Mouse (Mus musculus) heart, embryonic 12.5 days (tissue): ENCODE data around the gene Plcb1. TPM values are rescaled to one million over a fixed set of nuclear protein-coding genes. Genes with fewer than 3 reads are reported as not detected.

Experiments
- ATAC-seq: fragments of 200-750 bp; cut with Nextera tagmentation; 2 replicates; pipeline ENCODE4 v1.8.0; 2017; ENCODE audit warnings: moderate TSS enrichment, moderate library complexity; ENCODE audit not compliant: insufficient number of reproducible peaks, low FRiP score
- H3K27ac ChIP-seq: fragments of 300-500 bp; sonication (generic); 2 replicates; pipeline ENCODE4 v1.5.1; 2016; ENCODE audit warnings: mild to moderate bottlenecking, moderate library complexity; ENCODE audit not compliant: poor library complexity, severe bottlenecking
- H3K27me3 ChIP-seq: fragments of 300-500 bp; sonication (generic); replicated peaks from 2 replicates; pipeline ENCODE4 v1.6.1; 2016; ENCODE audit warnings: mild to moderate bottlenecking, moderate library complexity
- H3K36me3 ChIP-seq: fragments of 300-500 bp; sonication (generic); 2 replicates; pipeline ENCODE4 v1.6.1; 2016; ENCODE audit warnings: mild to moderate bottlenecking, moderate library complexity
- H3K4me1 ChIP-seq: fragments of 300-500 bp; sonication (generic); replicated peaks from 2 replicates; pipeline ENCODE4 v1.6.1; 2016; ENCODE audit warnings: mild to moderate bottlenecking
- H3K4me2 ChIP-seq: fragments of 300-500 bp; sonication (generic); 2 replicates; pipeline ENCODE4 v1.6.1; 2016; ENCODE audit warnings: mild to moderate bottlenecking, moderate library complexity
- H3K4me3 ChIP-seq: fragments of 300-500 bp; sonication (generic); 2 replicates; pipeline ENCODE4 v1.5.1; 2016; ENCODE audit warnings: mild to moderate bottlenecking
- H3K9ac ChIP-seq: fragments of 300-500 bp; sonication (generic); 2 replicates; pipeline ENCODE4 v1.6.1; 2016; ENCODE audit warnings: mild to moderate bottlenecking, moderate library complexity
- H3K9me3 ChIP-seq: fragments of 300-500 bp; sonication (generic); replicated peaks from 2 replicates; pipeline ENCODE4 v1.6.1; 2016; ENCODE audit warnings: mild to moderate bottlenecking, moderate library complexity
- WGBS: fragments of 180-500 bp; shearing (Covaris S2); methylation state at CpG from one replicate; pipeline ENCODE4 v1.1.7; 2016; 5-methylcytosine and 5-hydroxymethylcytosine counted together
- polyA plus RNA-seq: library from polyadenylated mRNA; unstranded; fragments of >200 nt; fragmentation: Nextera tagmentation; extraction: Ambion mirVana; gene quantifications from 2 replicates; pipeline ENCODE4 v1.2.1, GENCODE M21; 2016

Gene Plcb1
- polyA plus RNA-seq, 1 experiment from 2014 or later, result 6.1 TPM

- Histone ChIP-seq H3K4me3 (no peak overlapping the region), H3K9ac (no peak overlapping the region), H3K27ac (0 out of 2 replicates have a peak overlapping the region, but pooled peaks have one; percentile 54), H3K4me1 (peaks cover 11% of the 10 kb centered on the region; the same call in 1 of the 2 replicates), H3K4me2 (0 out of 2 replicates have a peak overlapping the region, but pooled peaks have one; percentile 11), H3K27me3 (no peaks in the 10 kb centered on the region), H3K36me3 (no peaks in the 10 kb centered on the region), H3K9me3 (no peaks in the 10 kb centered on the region)
- 58% methylated on average over 5 of the region's 5 CpGs for WGBS
- ATAC-seq, result no peak
Measured at GRCm38 (mm10) chr2:135029288-135029687, 243.4 kb downstream of the Plcb1 start.

GRCm38 (mm10) chr2:135029700-135030099, 243.8 kb downstream of the Plcb1 start:
- no peak overlapping the region for H3K4me3 ChIP-seq
- peak overlapping the region; percentile 54; the same call in 1 of the 2 replicates for H3K27ac ChIP-seq
- H3K4me1 ChIP-seq, result peaks cover 11% of the 10 kb centered on the region; the same call in 1 of the 2 replicates
- ATAC-seq, result peak; percentile 33; the same call in 1 of the 2 replicates
- no peak overlapping the region for H3K9ac ChIP-seq
- H3K27me3 ChIP-seq, result no peaks in the 10 kb centered on the region
- 32% methylated on average over 6 of the region's 6 CpGs for whole genome bisulfite sequencing
- peak overlapping the region; percentile 11; the same call in 1 of the 2 replicates for H3K4me2 ChIP-seq
- H3K36me3 ChIP-seq, result no peaks in the 10 kb centered on the region
- no peaks in the 10 kb centered on the region for H3K9me3 ChIP-seq

DNA sequence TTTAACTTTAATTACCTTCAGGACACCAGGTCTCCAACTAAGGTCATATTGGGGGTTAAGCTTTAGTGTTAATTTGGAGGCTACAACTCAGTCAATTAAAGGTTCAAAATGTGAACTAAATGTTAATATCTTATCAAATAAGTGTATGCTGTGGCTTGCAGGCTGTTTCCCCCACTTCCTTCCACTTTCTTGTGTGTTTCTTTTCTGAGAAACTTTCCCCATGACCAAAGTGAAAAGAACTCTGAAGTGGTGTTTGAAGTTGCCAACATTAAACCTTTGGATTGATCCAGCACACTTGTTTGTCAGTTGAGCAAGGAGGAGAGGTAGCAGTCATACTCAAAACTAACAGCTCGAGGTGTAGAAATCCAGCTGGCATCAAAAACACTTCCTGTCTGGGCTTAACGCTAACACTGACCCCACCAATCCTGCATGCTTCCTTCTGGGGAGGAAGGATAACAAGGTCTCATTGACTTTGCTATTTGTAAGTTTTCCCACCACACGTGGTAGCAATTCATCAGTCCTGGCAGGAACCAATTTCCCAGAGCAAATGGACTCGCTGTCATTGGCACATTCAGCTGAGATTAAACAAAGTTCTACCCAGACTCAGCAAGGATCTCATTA, 249.9 kb downstream of the Plcb1 start:
- Histone ChIP-seq H3K36me3 (no peaks in the 10 kb centered on the region), H3K27me3 (no peaks in the 10 kb centered on the region), H3K9ac (no peak overlapping the region), H3K4me2 (no peak overlapping the region), H3K4me1 (peaks cover 7% of the 10 kb centered on the region), H3K4me3 (no peak overlapping the region), H3K9me3 (no peaks in the 10 kb centered on the region), H3K27ac (no peak overlapping the region)
- no peak for ATAC-seq
- 10% methylated on average over 4 of the region's 4 CpGs for WGBS

- Histone ChIP-seq H3K36me3 (no peaks in the 10 kb centered on the region), H3K9ac (no peak overlapping the region), H3K4me2 (no peak overlapping the region), H3K4me1 (peaks cover 17% of the 10 kb centered on the region; the same call in 1 of the 2 replicates), H3K27ac (no peak overlapping the region), H3K4me3 (no peak overlapping the region), H3K27me3 (no peaks in the 10 kb centered on the region), H3K9me3 (no peaks in the 10 kb centered on the region)
- 57% methylated on average over 2 of the region's 2 CpGs for WGBS
- peak; percentile 78 for ATAC-seq
Measured at GRCm38 (mm10) chr2:135048791-135049190, 262.9 kb downstream of the Plcb1 start.

GRCm38 (mm10) chr2:135049283-135049682, 263.4 kb downstream of the Plcb1 start:
- peaks cover 17% of the 10 kb centered on the region; the same call in 1 of the 2 replicates for H3K4me1 ChIP-seq
- H3K4me3 ChIP-seq, result no peak overlapping the region
- H3K9me3 ChIP-seq, result no peaks in the 10 kb centered on the region
- H3K36me3 ChIP-seq, result no peaks in the 10 kb centered on the region
- no peaks in the 10 kb centered on the region for H3K27me3 ChIP-seq
- WGBS, result 72% methylated on average over 6 of the region's 6 CpGs
- no peak overlapping the region for H3K4me2 ChIP-seq
- ATAC-seq, result no peak
- H3K27ac ChIP-seq, result peak overlapping the region; percentile 66
- no peak overlapping the region for H3K9ac ChIP-seq

- Histone ChIP-seq H3K4me3 (no peak overlapping the region), H3K4me2 (no peak overlapping the region), H3K27ac (peak overlapping the region; percentile 29; the same call in 1 of the 2 replicates), H3K36me3 (no peaks in the 10 kb centered on the region), H3K4me1 (peaks cover 17% of the 10 kb centered on the region; the same call in 1 of the 2 replicates), H3K27me3 (no peaks in the 10 kb centered on the region), H3K9ac (no peak overlapping the region), H3K9me3 (no peaks in the 10 kb centered on the region)
- ATAC-seq, result no peak
- WGBS, result 38% methylated on average over 4 of the region's 4 CpGs
Measured at GRCm38 (mm10) chr2:135051540-135052288, 265.8 kb downstream of the Plcb1 start.

DNA sequence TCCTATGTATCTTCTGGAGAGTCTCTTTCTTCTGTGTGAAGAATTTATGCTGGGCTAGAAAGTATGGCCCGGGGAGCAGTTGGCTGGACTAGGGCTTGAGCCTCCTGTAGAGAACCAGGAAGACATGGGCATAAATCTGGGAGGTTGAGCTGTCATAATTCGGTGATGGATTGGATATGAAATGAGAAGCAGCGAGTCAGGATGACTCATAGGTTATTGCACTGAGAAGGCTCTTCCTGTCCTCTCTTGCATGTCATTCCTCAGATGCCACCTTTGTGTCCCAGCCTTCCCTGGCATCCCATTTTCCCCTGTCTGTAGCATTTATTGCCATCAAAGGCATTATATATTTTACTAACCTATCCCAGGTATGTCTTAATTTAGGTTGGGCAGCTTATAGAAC, 267.5 kb downstream of the Plcb1 start:
- H3K9ac ChIP-seq, result no peak overlapping the region
- H3K4me3 ChIP-seq, result no peak overlapping the region
- no peak overlapping the region for H3K4me2 ChIP-seq
- H3K27ac ChIP-seq, result no peak overlapping the region
- H3K4me1 ChIP-seq, result peaks cover 17% of the 10 kb centered on the region; the same call in 1 of the 2 replicates
- H3K27me3 ChIP-seq, result no peaks in the 10 kb centered on the region
- ATAC-seq, result no peak
- H3K9me3 ChIP-seq, result no peaks in the 10 kb centered on the region
- WGBS, result 84% methylated on average over 3 of the region's 3 CpGs
- no peaks in the 10 kb centered on the region for H3K36me3 ChIP-seq

- Histone ChIP-seq H3K4me1 (no peaks in the 10 kb centered on the region), H3K4me3 (no peak overlapping the region), H3K9ac (no peak overlapping the region), H3K4me2 (no peak overlapping the region), H3K9me3 (no peaks in the 10 kb centered on the region), H3K27ac (no peak overlapping the region), H3K27me3 (no peaks in the 10 kb centered on the region), H3K36me3 (no peaks in the 10 kb centered on the region)
- ATAC-seq, result no peak
Measured at GRCm38 (mm10) chr2:135067419-135067818, 281.6 kb downstream of the Plcb1 start.

GRCm38 (mm10) chr2:135071349-135071748, 285.5 kb downstream of the Plcb1 start:
- no peaks in the 10 kb centered on the region for H3K9me3 ChIP-seq
- H3K4me3 ChIP-seq, result no peak overlapping the region
- ATAC-seq, result no peak
- 77% methylated on average over 4 of the region's 4 CpGs for WGBS
- H3K9ac ChIP-seq, result no peak overlapping the region
- H3K36me3 ChIP-seq, result no peaks in the 10 kb centered on the region
- no peak overlapping the region for H3K4me2 ChIP-seq
- H3K4me1 ChIP-seq, result no peaks in the 10 kb centered on the region
- no peaks in the 10 kb centered on the region for H3K27me3 ChIP-seq
- no peak overlapping the region for H3K27ac ChIP-seq

DNA sequence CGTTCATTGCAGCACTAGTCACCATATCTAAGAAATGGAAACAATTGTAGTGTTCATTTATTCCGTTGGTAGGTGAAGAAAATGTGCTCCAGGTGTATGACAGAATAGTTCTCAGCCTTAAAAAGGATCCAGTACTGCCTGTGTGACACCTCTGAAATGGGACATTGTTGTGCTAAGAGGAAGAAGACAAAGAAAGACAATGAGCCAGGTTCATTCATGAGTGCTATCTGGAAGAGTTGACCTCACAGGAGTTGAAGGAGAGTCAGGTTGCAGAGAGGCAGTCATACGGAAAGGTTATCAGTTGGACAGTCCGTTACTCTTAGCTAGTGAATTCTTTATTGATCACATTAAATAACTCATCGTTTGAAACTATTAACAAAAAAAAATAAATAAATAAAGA, 286.6 kb downstream of the Plcb1 start:
- no peak for ATAC-seq
- Histone ChIP-seq H3K9ac (no peak overlapping the region), H3K36me3 (no peaks in the 10 kb centered on the region), H3K27me3 (no peaks in the 10 kb centered on the region), H3K4me3 (no peak overlapping the region), H3K27ac (no peak overlapping the region), H3K4me1 (no peaks in the 10 kb centered on the region), H3K4me2 (no peak overlapping the region), H3K9me3 (no peaks in the 10 kb centered on the region)
- 68% methylated on average over 5 of the region's 5 CpGs for WGBS

DNA sequence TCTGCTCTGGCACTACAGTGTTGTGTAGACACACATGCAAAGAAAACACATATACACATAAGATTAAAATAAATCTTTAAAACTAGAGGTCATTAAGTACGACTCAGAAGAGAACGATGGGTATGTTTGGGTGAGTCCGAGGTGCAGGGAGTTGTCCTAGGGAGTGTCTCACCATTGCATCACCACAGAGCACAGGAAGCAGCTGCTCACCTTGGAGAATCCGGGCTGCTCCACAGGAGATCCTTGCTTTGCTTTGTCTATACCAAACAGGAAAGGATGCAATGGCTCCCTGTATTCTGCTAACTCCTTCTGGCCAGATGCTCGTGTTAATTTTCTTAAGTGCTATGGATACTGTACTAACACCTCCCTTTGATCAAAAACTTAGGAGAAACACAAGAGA, 287.1 kb downstream of the Plcb1 start:
- H3K9me3 ChIP-seq, result no peaks in the 10 kb centered on the region
- no peak overlapping the region for H3K4me2 ChIP-seq
- H3K27me3 ChIP-seq, result no peaks in the 10 kb centered on the region
- H3K4me1 ChIP-seq, result no peaks in the 10 kb centered on the region
- H3K4me3 ChIP-seq, result no peak overlapping the region
- no peak overlapping the region for H3K27ac ChIP-seq
- no peak for ATAC-seq
- H3K9ac ChIP-seq, result no peak overlapping the region
- H3K36me3 ChIP-seq, result no peaks in the 10 kb centered on the region
- WGBS, result 73% methylated on average over 5 of the region's 5 CpGs
